Mouse (Mus musculus) neural tube, embryonic 13.5 days (tissue): ENCODE measurements around the gene Olfr1168. TPM values are rescaled to one million over a fixed set of nuclear protein-coding genes. Genes with fewer than 3 reads are reported as not detected.
"Not testable (repeated sequence)": the region's sequence is repeated elsewhere in the genome, so short reads cannot be mapped to it uniquely, and the experiment has no call there.

ENCODE experiments used
- ATAC-seq: fragments of 200-750 bp; cut with Nextera tagmentation; 2 replicates; pipeline ENCODE4 v1.8.0; 2017; ENCODE audit warnings: low read depth, mild to moderate bottlenecking, moderate TSS enrichment, moderate library complexity
- H3K27ac ChIP-seq: fragments of 300-500 bp; sonication (generic); replicated peaks from 2 replicates; pipeline ENCODE4 v1.5.1; 2015; ENCODE audit warnings: moderate library complexity, mild to moderate bottlenecking, inconsistent platforms
- H3K27me3 ChIP-seq: fragments of 300-500 bp; sonication (generic); 2 replicates; pipeline ENCODE4 v1.6.1; 2015; ENCODE audit warnings: mild to moderate bottlenecking, inconsistent platforms
- H3K36me3 ChIP-seq: fragments of 300-500 bp; sonication (generic); 2 replicates; pipeline ENCODE4 v1.6.1; 2015; ENCODE audit warnings: mild to moderate bottlenecking, inconsistent platforms
- H3K4me1 ChIP-seq: fragments of 300-500 bp; sonication (generic); replicated peaks from 2 replicates; pipeline ENCODE4 v1.6.1; 2015; ENCODE audit warnings: inconsistent platforms
- H3K4me2 ChIP-seq: fragments of 300-500 bp; sonication (generic); 2 replicates; pipeline ENCODE4 v1.6.1; 2015; ENCODE audit warnings: inconsistent platforms, mild to moderate bottlenecking, moderate library complexity
- H3K4me3 ChIP-seq: fragments of 300-500 bp; sonication (generic); 2 replicates; pipeline ENCODE4 v1.5.1; 2015; ENCODE audit warnings: mild to moderate bottlenecking, inconsistent platforms
- H3K9ac ChIP-seq: fragments of 300-500 bp; sonication (generic); 2 replicates; pipeline ENCODE4 v1.6.1; 2015; ENCODE audit warnings: moderate library complexity, mild to moderate bottlenecking, inconsistent platforms
- H3K9me3 ChIP-seq: fragments of 300-500 bp; sonication (generic); 2 replicates; pipeline ENCODE4 v1.6.1; 2016; ENCODE audit warnings: inconsistent platforms
- WGBS: fragments of 180-500 bp; shearing (Covaris S2); methylation state at CpG from one replicate; pipeline ENCODE4 v1.1.7; 2015; 5-methylcytosine and 5-hydroxymethylcytosine counted together
- polyA plus RNA-seq: library from polyadenylated mRNA; unstranded; fragments of >200 nt; fragmentation: Nextera tagmentation; extraction: Ambion mirVana; gene quantifications from 2 replicates; pipeline ENCODE4 v1.2.1, GENCODE M21; 2015

The Olfr1168 gene
- polyA plus RNA-seq, result not detected in 2 replicates

DNA sequence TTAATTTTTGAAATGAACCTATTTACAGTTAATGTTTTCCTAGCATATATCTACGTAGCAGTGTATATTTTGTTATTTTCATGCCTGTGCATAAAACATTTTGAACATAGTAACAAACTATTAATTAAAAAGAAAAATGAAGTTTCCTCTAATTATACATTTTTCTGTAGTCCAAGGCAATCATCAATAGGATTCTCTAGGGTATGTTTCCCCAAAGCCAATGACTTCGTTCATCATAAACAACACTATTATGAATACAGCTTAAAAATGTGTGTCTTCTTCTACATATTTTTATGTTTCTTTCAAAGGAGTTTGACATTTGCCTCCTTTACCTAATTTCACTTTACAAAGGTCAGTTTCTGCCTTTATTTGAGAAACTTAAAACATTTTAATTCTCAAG is at the start of gene Olfr1168:
Gene Olfr1168, plus strand, starts transcription at position 301 of the 400 bp plus-strand sequence.
- Histone ChIP-seq H3K9me3 (no peaks in the 10 kb centered on the region), H3K4me2 (no peak within 1 kb of the TSS), H3K27me3 (no peaks in the 10 kb centered on the region), H3K36me3 (no peaks in the 10 kb centered on the region), H3K27ac (no peak within 1 kb of the TSS), H3K4me1 (no peaks in the 10 kb centered on the region), H3K4me3 (no peak within 1 kb of the TSS), H3K9ac (no peak within 1 kb of the TSS)
- 89% methylated on average over 2 of the region's 2 CpGs for WGBS
- no peak for ATAC-seq

DNA sequence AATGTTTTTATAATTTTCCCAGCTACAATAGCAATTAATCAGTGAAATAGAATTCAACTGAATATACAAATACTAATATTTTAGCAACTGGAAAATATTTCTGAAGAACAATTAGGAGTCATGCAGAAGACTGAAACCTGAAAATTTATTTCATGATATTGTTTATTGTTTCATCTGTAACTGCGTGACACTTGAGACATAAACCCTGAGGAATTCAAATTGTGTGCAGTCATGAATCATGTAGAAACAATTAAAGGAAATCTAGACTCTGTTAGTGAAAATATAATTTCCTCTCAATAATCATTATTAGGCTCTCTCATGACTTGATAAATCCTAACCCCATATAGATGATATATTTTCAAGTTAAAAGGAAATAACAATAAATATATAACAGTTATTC is 26.6 kb upstream of the Olfr1168 start, which contains the start of gene Olfr1167:
Gene Olfr1167, minus strand, starts transcription at position 101 of the 400 bp plus-strand sequence.
- not testable (repeated sequence) for H3K27ac ChIP-seq, H3K36me3 ChIP-seq, H3K27me3 ChIP-seq, H3K4me3 ChIP-seq, H3K4me2 ChIP-seq, H3K9ac ChIP-seq, H3K4me1 ChIP-seq, H3K9me3 ChIP-seq, ATAC-seq
- WGBS, result 81% methylated on average over 1 of the region's 1 CpGs

DNA sequence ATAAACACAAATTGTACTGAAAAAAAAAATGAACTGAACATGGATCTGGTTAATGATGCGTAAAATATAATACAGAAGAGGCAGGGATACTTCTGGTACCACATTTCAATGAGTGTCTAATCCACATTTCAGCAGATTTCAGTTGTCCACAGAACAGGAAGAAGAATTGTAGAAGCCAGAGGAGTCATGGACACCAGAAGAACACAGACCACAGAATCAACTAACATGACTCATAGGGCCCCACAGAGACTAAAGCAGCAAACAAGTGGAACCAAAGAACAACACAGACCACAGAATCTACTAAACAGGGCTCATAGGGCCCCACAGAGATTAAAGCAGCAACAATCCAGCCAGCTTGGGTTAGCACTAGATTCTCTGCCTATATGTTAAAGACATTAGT is 39.1 kb downstream of the Olfr1168 start:
- no peaks in the 10 kb centered on the region for H3K9me3 ChIP-seq
- H3K9ac ChIP-seq, result no peak overlapping the region
- H3K4me3 ChIP-seq, result no peak overlapping the region
- no peaks in the 10 kb centered on the region for H3K36me3 ChIP-seq
- no peak overlapping the region for H3K4me2 ChIP-seq
- H3K27me3 ChIP-seq, result no peaks in the 10 kb centered on the region
- no peak for ATAC-seq
- 88% methylated on average over 1 of the region's 1 CpGs for WGBS
- no peaks in the 10 kb centered on the region for H3K4me1 ChIP-seq
- no peak overlapping the region for H3K27ac ChIP-seq

DNA sequence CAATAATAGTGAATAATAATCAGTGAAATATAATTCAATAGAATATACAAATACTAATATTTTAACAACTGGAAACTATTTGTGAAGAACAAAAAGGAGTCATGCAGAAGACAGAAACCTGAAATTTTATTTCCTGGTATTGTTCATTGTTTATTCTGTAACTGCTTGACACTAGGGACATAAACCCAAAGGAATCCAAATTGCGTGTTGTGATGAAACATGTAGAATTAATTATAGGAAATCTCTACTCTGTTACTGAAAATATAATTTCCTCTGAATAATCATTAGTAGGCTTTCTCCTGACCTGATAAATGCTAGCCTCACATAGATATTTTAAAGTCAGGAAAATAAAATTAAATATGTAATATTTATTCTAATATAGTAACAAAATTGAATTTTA is 46.6 kb downstream of the Olfr1168 start, which contains the start of gene Olfr1170:
Gene Olfr1170, minus strand, starts transcription at position 101 of the 400 bp plus-strand sequence.
- ATAC-seq, result no peak
- Histone ChIP-seq H3K4me2 (no peak within 1 kb of the TSS), H3K9ac (no peak within 1 kb of the TSS), H3K9me3 (no peaks in the 10 kb centered on the region), H3K4me1 (no peaks in the 10 kb centered on the region), H3K4me3 (no peak within 1 kb of the TSS), H3K27ac (no peak within 1 kb of the TSS), H3K27me3 (no peaks in the 10 kb centered on the region), H3K36me3 (no peaks in the 10 kb centered on the region)
- WGBS, result 82% methylated on average over 1 of the region's 1 CpGs

Other genes with a start within 250 kb of the Olfr1168 start
- gene Olfr1155, start 236.7 kb upstream of the Olfr1168 start, polyA plus RNA-seq, result not detected in 2 replicates
- gene Olfr1156, start 228.8 kb upstream of the Olfr1168 start, polyA plus RNA-seq, result not detected in 2 replicates
- gene Olfr1157, start 213.6 kb upstream of the Olfr1168 start, polyA plus RNA-seq, result not detected in 2 replicates
- gene Olfr74, start 207.2 kb upstream of the Olfr1168 start, polyA plus RNA-seq, result not detected in 2 replicates
- gene Olfr1158, start 191.8 kb upstream of the Olfr1168 start, polyA plus RNA-seq, result not detected in 2 replicates
- not detected in 2 replicates for gene Olfr1160, start 173.6 kb upstream of the Olfr1168 start, polyA plus RNA-seq
- not detected in 2 replicates for gene Olfr1161, start 159.1 kb upstream of the Olfr1168 start, polyA plus RNA-seq
- not detected in 2 replicates for gene Olfr73, start 144.2 kb upstream of the Olfr1168 start, polyA plus RNA-seq
- not detected in 2 replicates for gene Olfr1162, start 130.8 kb upstream of the Olfr1168 start, polyA plus RNA-seq
- not detected in 2 replicates for gene Olfr1163, start 110.0 kb upstream of the Olfr1168 start, polyA plus RNA-seq
- not detected in 2 replicates for gene Olfr1164, start 87.9 kb upstream of the Olfr1168 start, polyA plus RNA-seq
- gene Olfr1166, start 53.6 kb upstream of the Olfr1168 start, polyA plus RNA-seq, result not detected in 2 replicates
- not detected in 2 replicates for gene Olfr1167, start 26.7 kb upstream of the Olfr1168 start, polyA plus RNA-seq
- not detected in 2 replicates for gene Olfr1170, start 46.5 kb downstream of the Olfr1168 start, polyA plus RNA-seq
- gene Olfr1173, start 98.0 kb downstream of the Olfr1168 start, polyA plus RNA-seq, result not detected in 2 replicates
- gene Olfr1174-ps, start 133.3 kb downstream of the Olfr1168 start, polyA plus RNA-seq, result not detected in 2 replicates
- not detected in 2 replicates for gene Olfr1175-ps, start 145.3 kb downstream of the Olfr1168 start, polyA plus RNA-seq
- not detected in 2 replicates for gene Olfr1176, start 154.8 kb downstream of the Olfr1168 start, polyA plus RNA-seq
- gene Olfr1177-ps, start 164.6 kb downstream of the Olfr1168 start, polyA plus RNA-seq, result not detected in 2 replicates
- gene Olfr1178, start 205.2 kb downstream of the Olfr1168 start, polyA plus RNA-seq, result not detected in 2 replicates
- gene Olfr1179, start 224.6 kb downstream of the Olfr1168 start, polyA plus RNA-seq, result not detected in 2 replicates
- gene Olfr1180, start 237.3 kb downstream of the Olfr1168 start, polyA plus RNA-seq, result not detected in 2 replicates
- gene Olfr1181, start 244.3 kb downstream of the Olfr1168 start, polyA plus RNA-seq, result not detected in 2 replicates